Mouse (Mus musculus) neural tube, embryonic 15.5 days (tissue): ENCODE measurements around the gene Ptprd. TPM values are rescaled to one million over a fixed set of nuclear protein-coding genes. Genes with fewer than 3 reads are reported as not detected.

Experiments
- ATAC-seq: fragments of 200-750 bp; cut with Nextera tagmentation; 2 replicates; pipeline ENCODE4 v1.8.0; 2017; ENCODE audit warnings: mild to moderate bottlenecking, moderate TSS enrichment, moderate library complexity; ENCODE audit not compliant: low FRiP score
- H3K27ac ChIP-seq: fragments of 300-500 bp; sonication (generic); replicated peaks from 2 replicates; pipeline ENCODE4 v1.5.1; 2015; ENCODE audit warnings: mild to moderate bottlenecking, inconsistent platforms
- H3K27me3 ChIP-seq: fragments of 300-500 bp; sonication (generic); replicated peaks from 2 replicates; pipeline ENCODE4 v1.6.1; 2015; ENCODE audit warnings: inconsistent platforms
- H3K36me3 ChIP-seq: fragments of 300-500 bp; sonication (generic); 2 replicates; pipeline ENCODE4 v1.6.1; 2015; ENCODE audit warnings: inconsistent platforms
- H3K4me1 ChIP-seq: fragments of 300-500 bp; sonication (generic); 2 replicates; pipeline ENCODE4 v1.6.1; 2015; ENCODE audit warnings: inconsistent platforms
- H3K4me2 ChIP-seq: fragments of 300-500 bp; sonication (generic); 2 replicates; pipeline ENCODE4 v1.6.1; 2015; ENCODE audit warnings: inconsistent platforms, mild to moderate bottlenecking, moderate library complexity
- H3K4me3 ChIP-seq: fragments of 300-500 bp; sonication (generic); replicated peaks from 2 replicates; pipeline ENCODE4 v1.5.1; 2015; ENCODE audit warnings: mild to moderate bottlenecking, inconsistent platforms
- H3K9ac ChIP-seq: fragments of 300-500 bp; sonication (generic); replicated peaks from 2 replicates; pipeline ENCODE4 v1.6.1; 2015; ENCODE audit warnings: mild to moderate bottlenecking, inconsistent platforms
- H3K9me3 ChIP-seq: fragments of 300-500 bp; sonication (generic); replicated peaks from 2 replicates; pipeline ENCODE4 v1.6.1; 2016; ENCODE audit warnings: inconsistent platforms
- WGBS: fragments of 180-500 bp; shearing (Covaris S2); methylation state at CpG from one replicate; pipeline ENCODE4 v1.1.7; 2015; ENCODE audit warnings: mixed read lengths; 5-methylcytosine and 5-hydroxymethylcytosine counted together
- polyA plus RNA-seq: library from polyadenylated mRNA; unstranded; fragments of >200 nt; fragmentation: Nextera tagmentation; extraction: Ambion mirVana; gene quantifications from 2 replicates; pipeline ENCODE4 v1.2.1, GENCODE M21; 2015

Gene Ptprd
- polyA plus RNA-seq, 1 experiment from 2014 or later: 96.1 TPM

GRCm38 (mm10) chr4:76193496-76193895 is 2018.3 kb downstream of the Ptprd start:
- Histone ChIP-seq H3K27ac (no peak overlapping the region), H3K27me3 (no peaks in the 10 kb centered on the region)
- 95% methylated on average over 3 of the region's 3 CpGs for WGBS

DNA sequence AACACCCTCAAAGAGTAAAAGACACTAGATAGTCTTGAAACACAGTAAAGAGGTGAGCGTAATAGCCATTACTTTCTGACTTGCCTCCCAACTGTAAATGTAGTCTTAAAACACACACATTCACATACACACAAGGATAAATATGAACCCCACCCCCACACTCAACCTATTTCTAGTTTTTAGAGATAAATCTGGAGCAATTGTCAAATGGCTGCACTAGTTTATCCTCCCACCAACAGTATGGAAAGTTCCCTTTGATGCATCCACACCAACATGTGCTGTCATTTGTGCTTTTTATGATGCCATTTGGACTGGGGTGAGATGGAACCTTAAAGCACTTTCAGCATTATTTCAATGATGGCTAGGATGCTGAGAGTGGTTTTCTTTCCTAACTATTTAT is 2019.7 kb downstream of the Ptprd start:
- Histone ChIP-seq H3K27me3 (no peaks in the 10 kb centered on the region), H3K9ac (no peak overlapping the region), H3K36me3 (no peaks in the 10 kb centered on the region), H3K27ac (no peak overlapping the region), H3K9me3 (no peaks in the 10 kb centered on the region), H3K4me3 (no peak overlapping the region), H3K4me2 (no peak overlapping the region), H3K4me1 (no peaks in the 10 kb centered on the region)
- 95% methylated on average over 1 of the region's 1 CpGs for WGBS
- no peak for ATAC-seq

More at GRCm38 (mm10) chr4:76193496-76193895, 2018.3 kb downstream of the Ptprd start:
- H3K36me3 ChIP-seq: no peaks in the 10 kb centered on the region
- H3K9ac ChIP-seq: no peak overlapping the region
- H3K4me2 ChIP-seq: no peak overlapping the region
- H3K4me3 ChIP-seq: no peak overlapping the region
- H3K9me3 ChIP-seq: no peaks in the 10 kb centered on the region
- no peak for ATAC-seq
- no peaks in the 10 kb centered on the region for H3K4me1 ChIP-seq

DNA sequence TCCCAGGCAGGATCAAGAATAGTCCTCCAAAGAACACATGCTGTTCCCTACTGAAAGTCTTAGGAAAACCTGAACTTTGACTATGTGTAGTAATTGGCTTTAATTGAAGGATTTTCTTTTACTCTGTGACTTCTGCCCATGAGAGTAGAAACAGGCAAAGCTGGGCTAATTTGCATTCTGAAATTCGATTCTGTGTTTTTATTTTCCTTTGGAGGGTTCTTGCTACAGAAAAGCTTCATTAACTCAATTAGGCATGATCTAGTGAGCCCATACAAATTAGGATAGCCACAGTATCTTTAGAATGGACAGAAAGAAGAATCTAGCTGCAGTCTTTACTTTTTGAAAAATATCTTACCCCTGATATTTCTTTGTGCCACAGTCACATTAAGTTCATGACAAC is 2021.0 kb downstream of the Ptprd start:
- Histone ChIP-seq H3K9me3 (no peaks in the 10 kb centered on the region), H3K27ac (no peak overlapping the region), H3K4me2 (no peak overlapping the region), H3K4me1 (no peaks in the 10 kb centered on the region), H3K4me3 (no peak overlapping the region), H3K27me3 (no peaks in the 10 kb centered on the region), H3K36me3 (no peaks in the 10 kb centered on the region), H3K9ac (no peak overlapping the region)
- 20% methylated on average over 1 of the region's 1 CpGs for WGBS
- ATAC-seq: no peak

DNA sequence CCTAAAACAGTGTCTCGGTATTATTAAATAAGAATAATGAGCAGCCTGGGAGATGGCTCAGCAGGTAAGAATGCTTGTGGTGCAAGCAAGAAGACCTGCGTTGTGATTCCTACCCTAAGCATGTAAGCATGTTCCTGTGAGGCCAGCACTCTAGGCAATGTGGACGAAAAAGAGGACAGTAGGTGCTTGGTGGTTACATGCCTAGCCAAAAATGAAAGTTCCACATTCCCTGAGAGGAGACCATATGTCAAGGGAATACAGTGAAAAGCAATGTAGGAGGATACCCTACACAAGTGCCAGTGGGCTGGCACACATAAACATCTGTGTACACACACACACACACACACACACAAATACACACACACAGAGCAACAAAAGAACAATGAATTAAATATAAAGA is 2028.7 kb downstream of the Ptprd start:
- Histone ChIP-seq H3K27me3 (no peaks in the 10 kb centered on the region), H3K27ac (no peak overlapping the region), H3K36me3 (no peaks in the 10 kb centered on the region), H3K9ac (no peak overlapping the region), H3K4me3 (no peak overlapping the region), H3K9me3 (no peaks in the 10 kb centered on the region), H3K4me2 (no peak overlapping the region), H3K4me1 (0 out of 2 replicates have a peak, but pooled peaks cover 8% of the 10 kb centered on the region)
- 76% methylated on average over 3 of the region's 3 CpGs for WGBS
- ATAC-seq: no peak

GRCm38 (mm10) chr4:76179497-76179896 is 2032.3 kb downstream of the Ptprd start:
- WGBS: 22% methylated on average over 8 of the region's 8 CpGs
- no peaks in the 10 kb centered on the region for H3K36me3 ChIP-seq
- peak; percentile 57 for ATAC-seq
- H3K9ac ChIP-seq: no peak overlapping the region
- H3K4me2 ChIP-seq: no peak overlapping the region
- no peak overlapping the region for H3K4me3 ChIP-seq
- H3K27ac ChIP-seq: no peak overlapping the region
- H3K4me1 ChIP-seq: 0 out of 2 replicates have a peak, but pooled peaks cover 8% of the 10 kb centered on the region
- no peaks in the 10 kb centered on the region for H3K27me3 ChIP-seq
- H3K9me3 ChIP-seq: no peaks in the 10 kb centered on the region

GRCm38 (mm10) chr4:76175086-76175485 is 2036.7 kb downstream of the Ptprd start:
- Histone ChIP-seq H3K4me3 (no peak overlapping the region), H3K4me1 (0 out of 2 replicates have a peak, but pooled peaks cover 8% of the 10 kb centered on the region), H3K36me3 (no peaks in the 10 kb centered on the region), H3K9me3 (no peaks in the 10 kb centered on the region), H3K27me3 (no peaks in the 10 kb centered on the region), H3K4me2 (no peak overlapping the region), H3K27ac (no peak overlapping the region), H3K9ac (no peak overlapping the region)
- WGBS: 76% methylated on average over 1 of the region's 1 CpGs
- no peak for ATAC-seq

DNA sequence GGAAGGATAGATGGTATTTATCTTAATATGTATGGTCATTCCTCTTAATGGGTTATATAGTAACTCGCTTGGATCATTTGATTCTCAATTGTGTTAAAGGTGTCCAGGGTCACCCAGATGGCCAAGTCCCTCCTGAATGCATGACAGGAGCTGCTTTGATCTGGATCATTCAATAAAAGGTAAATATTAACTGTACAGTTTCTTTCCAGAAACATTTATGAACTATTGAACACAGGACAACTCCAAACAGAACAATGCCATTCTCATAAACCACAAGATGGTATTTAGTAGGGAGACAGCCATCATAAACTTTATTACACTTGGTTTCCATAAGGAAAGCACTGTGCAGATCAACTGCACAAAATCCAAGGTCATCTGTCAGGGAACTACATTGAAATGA is 2056.0 kb downstream of the Ptprd start:
- Histone ChIP-seq H3K9me3 (no peaks in the 10 kb centered on the region), H3K27ac (no peak overlapping the region), H3K9ac (no peak overlapping the region), H3K4me1 (no peaks in the 10 kb centered on the region), H3K4me3 (no peak overlapping the region), H3K27me3 (no peaks in the 10 kb centered on the region), H3K36me3 (no peaks in the 10 kb centered on the region), H3K4me2 (no peak overlapping the region)
- WGBS: 76% methylated on average over 1 of the region's 1 CpGs
- no peak for ATAC-seq

- WGBS: 25% methylated on average over 2 of the region's 2 CpGs
- H3K4me3 ChIP-seq: no peak overlapping the region
- no peak overlapping the region for H3K4me2 ChIP-seq
- no peaks in the 10 kb centered on the region for H3K9me3 ChIP-seq
- no peak for ATAC-seq
- no peaks in the 10 kb centered on the region for H3K4me1 ChIP-seq
- no peak overlapping the region for H3K27ac ChIP-seq
- no peaks in the 10 kb centered on the region for H3K27me3 ChIP-seq
- H3K9ac ChIP-seq: no peak overlapping the region
- no peaks in the 10 kb centered on the region for H3K36me3 ChIP-seq
Measured at GRCm38 (mm10) chr4:76154190-76154589, 2057.6 kb downstream of the Ptprd start.

DNA sequence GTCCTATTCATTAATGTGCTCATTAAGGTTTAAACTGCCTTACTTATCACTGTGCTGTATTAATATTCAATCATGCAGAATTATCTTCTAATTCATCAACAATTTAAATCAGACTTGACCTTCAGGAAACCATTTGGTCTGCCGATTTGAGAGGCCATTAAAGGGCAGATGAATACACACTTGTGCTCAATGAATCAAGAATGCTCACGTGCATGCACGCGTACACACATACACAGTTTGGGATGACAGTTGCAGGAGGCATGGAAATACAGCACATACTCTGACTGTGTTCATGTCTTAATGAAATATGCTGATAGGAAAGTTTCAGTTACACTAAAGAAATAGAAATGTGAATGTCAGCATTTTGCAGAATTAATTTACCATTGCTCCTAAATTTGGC is 2066.8 kb downstream of the Ptprd start:
- no peaks in the 10 kb centered on the region for H3K36me3 ChIP-seq
- no peaks in the 10 kb centered on the region for H3K9me3 ChIP-seq
- 34% methylated on average over 4 of the region's 4 CpGs for WGBS
- ATAC-seq: no peak
- no peak overlapping the region for H3K4me2 ChIP-seq
- no peak overlapping the region for H3K27ac ChIP-seq
- no peak overlapping the region for H3K4me3 ChIP-seq
- H3K9ac ChIP-seq: no peak overlapping the region
- no peaks in the 10 kb centered on the region for H3K27me3 ChIP-seq
- no peaks in the 10 kb centered on the region for H3K4me1 ChIP-seq

DNA sequence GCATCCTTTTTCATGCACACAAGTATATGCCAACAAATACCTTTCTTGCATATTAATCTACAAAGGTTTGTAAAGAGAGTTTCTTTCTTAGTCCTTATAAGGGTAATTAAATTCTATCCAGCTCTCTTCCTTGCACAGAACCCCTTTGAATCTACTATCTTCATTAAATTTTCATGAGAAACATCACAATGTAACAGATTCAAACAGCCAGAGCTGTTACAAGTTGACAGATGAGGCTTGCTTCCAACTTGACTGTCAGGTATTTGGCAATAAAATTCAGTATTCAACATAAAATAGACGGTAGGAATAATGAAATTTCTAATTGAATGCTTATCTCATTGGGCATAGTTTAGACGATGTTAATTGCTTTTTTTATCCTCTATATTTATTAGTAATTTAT is 2067.4 kb downstream of the Ptprd start:
- H3K27me3 ChIP-seq: no peaks in the 10 kb centered on the region
- no peaks in the 10 kb centered on the region for H3K9me3 ChIP-seq
- no peak for ATAC-seq
- no peak overlapping the region for H3K9ac ChIP-seq
- 20% methylated on average over 2 of the region's 2 CpGs for WGBS
- H3K4me3 ChIP-seq: no peak overlapping the region
- H3K27ac ChIP-seq: no peak overlapping the region
- H3K4me1 ChIP-seq: no peaks in the 10 kb centered on the region
- H3K36me3 ChIP-seq: no peaks in the 10 kb centered on the region
- H3K4me2 ChIP-seq: no peak overlapping the region

GRCm38 (mm10) chr4:76137901-76138300 is 2073.9 kb downstream of the Ptprd start:
- Histone ChIP-seq H3K27ac (no peak overlapping the region), H3K4me1 (no peaks in the 10 kb centered on the region), H3K27me3 (no peaks in the 10 kb centered on the region), H3K4me2 (no peak overlapping the region), H3K4me3 (no peak overlapping the region), H3K9ac (no peak overlapping the region), H3K9me3 (no peaks in the 10 kb centered on the region), H3K36me3 (no peaks in the 10 kb centered on the region)
- 65% methylated on average over 3 of the region's 3 CpGs for WGBS
- ATAC-seq: no peak

DNA sequence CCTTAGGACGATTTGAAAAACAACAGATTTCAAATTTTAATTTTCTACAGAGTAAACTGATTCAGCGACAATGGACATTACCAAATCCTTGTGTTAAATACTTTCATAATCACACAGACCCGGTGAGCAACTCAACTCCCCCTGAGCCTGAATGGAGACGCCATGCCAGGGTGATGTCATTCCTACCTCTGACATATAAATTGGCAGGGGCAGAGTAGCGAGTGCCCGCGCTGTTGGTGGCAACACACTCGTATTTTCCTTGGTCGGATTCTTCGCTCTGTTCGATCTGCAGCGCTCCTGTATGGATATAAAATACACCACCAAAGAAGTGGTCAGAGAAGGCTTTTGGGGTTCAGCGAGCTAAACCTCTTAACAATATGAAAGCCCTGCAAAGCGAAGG is 2075.1 kb downstream of the Ptprd start:
- ATAC-seq: no peak
- no peaks in the 10 kb centered on the region for H3K4me1 ChIP-seq
- H3K9ac ChIP-seq: no peak overlapping the region
- H3K36me3 ChIP-seq: no peaks in the 10 kb centered on the region
- no peaks in the 10 kb centered on the region for H3K27me3 ChIP-seq
- no peak overlapping the region for H3K27ac ChIP-seq
- no peak overlapping the region for H3K4me2 ChIP-seq
- WGBS: 92% methylated on average over 14 of the region's 14 CpGs
- no peaks in the 10 kb centered on the region for H3K9me3 ChIP-seq
- no peak overlapping the region for H3K4me3 ChIP-seq

DNA sequence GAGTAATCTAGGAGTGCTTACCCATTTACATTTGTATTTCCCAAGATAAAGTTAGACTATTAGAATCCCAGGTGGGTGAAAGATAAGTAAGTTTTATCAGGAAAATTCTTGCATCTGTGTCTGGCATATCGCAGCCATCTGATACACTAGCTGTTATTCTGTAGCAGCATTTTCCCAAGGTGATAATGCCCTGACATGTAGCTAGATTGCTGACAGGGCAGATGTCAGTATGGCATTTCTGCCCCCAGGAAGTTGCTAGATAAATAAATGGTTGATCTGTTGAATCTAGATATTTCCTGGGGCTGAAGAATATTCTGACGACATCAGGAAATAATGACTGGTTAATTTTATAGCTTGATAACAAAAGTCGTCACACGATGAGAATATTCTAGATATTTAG is 2119.9 kb downstream of the Ptprd start:
- no peaks in the 10 kb centered on the region for H3K4me1 ChIP-seq
- H3K27ac ChIP-seq: no peak overlapping the region
- no peak for ATAC-seq
- H3K9ac ChIP-seq: no peak overlapping the region
- no peaks in the 10 kb centered on the region for H3K36me3 ChIP-seq
- H3K4me3 ChIP-seq: no peak overlapping the region
- WGBS: 87% methylated on average over 4 of the region's 4 CpGs
- no peaks in the 10 kb centered on the region for H3K27me3 ChIP-seq
- H3K4me2 ChIP-seq: no peak overlapping the region
- H3K9me3 ChIP-seq: no peaks in the 10 kb centered on the region
